Mouse (Mus musculus): ENCODE data around the gene Rfwd3.
A peak's percentile ranks its signal among the peaks of the same experiment; 100 is the strongest.
"Not testable (repeated sequence)": the region's sequence is repeated elsewhere in the genome, so short reads cannot be mapped to it uniquely, and the experiment has no call there.

The Rfwd3 gene

DNA sequence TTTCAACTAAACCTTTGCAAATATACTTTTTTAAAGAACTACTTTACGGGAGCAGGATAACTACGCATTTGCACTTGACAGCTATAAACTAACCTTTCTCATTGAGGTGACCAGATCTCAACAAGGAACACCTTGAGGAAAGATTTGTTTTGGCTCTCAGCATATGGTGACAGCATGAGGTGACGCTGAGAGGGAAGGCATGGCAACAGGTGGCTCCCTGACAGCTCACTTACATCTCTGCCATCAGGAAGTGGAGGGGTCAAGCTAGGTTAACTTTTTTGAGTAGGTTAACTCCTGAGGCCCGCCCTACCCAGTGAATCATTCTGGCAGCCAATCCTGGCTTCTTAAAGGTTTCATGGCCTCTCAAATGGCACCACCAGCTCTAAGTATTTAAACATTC is 14.4 kb downstream of the Rfwd3 start:
- DNase-seq, result no peak

DNA sequence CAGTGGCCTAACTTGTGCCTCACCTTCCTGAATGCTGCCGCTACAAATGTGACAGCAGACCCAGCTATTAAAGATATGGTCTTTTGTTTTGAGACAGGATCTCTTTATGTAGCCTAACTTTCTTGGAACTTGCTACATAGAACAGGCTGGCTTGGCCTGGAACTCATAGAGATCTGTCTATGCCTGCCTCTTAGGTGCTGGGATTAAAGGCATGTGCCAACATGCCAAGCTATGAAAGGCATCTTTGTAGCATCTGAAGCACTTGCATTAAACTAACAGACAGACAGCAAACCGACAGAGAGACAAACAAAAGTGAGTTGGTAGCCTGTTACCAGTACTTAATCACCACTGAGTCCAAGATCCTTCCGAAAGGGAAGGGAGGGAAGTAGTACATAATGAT is 17.9 kb downstream of the Rfwd3 start:
- DNase-seq, result no peak

DNA sequence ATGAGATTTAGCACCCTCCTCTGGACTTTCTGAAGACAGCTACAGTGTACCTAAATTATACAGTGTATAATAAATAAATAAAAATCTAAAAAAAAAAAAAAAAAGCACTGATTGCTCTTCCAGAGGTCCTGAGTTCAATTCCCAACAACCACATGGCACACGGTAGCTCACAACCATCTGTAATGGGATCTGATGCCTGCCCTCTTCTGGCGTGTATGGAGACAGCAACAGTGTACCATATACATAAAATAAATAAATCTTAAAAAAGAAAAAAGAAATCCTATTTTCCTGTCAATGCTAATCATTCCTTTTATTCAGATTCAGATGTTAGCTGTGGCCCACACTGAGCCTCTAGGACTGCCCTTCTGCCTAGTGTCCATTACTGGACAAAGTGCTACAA is 31.7 kb downstream of the Rfwd3 start:
- DNase-seq, result no peak

DNA sequence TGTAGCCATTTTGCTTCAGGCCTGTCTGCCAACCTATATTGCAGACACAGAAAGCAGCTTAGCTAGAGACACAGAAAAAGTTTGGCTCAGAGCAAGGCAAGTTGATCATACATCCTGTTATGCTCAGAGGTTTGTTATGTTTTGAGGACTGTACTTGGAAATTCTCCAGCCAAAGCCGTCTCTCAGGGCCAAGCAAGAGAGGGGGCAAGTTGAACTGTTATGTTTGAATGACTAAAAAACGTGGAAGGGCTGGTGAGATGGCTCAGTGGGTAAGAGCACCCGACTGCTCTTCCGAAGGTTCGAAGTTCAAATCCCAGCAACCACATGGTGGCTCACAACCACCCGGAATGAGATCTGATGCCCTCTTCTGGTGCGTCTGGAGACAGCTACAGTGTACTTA is 33.9 kb downstream of the Rfwd3 start:
- not testable (repeated sequence) for DNase-seq

DNA sequence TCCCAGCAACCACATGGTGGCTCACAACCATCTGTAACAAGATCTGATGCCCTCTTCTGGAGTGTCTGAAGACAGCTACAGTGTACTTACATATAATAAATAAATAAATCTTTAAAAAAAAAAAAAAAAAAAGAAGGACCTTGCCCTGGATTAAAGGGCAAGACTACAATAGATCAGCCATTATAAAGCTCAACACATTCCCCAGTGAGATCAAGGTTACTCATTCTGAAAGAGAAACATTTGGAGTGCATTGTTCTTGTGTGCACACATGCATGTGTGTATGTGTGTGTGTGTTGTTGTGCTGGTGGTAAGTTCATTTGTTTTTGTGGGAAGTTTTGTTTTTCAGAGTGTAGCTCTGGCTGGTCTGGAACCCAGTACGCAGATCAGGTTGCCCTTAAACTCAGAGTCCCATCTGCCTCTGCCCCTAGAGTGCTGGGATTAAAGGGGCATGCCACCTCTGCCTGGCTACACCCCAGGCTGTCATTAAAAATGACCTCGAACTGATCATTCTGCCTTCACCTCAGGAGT is 35.3 kb downstream of the Rfwd3 start:
- no peak for DNase-seq

DNA sequence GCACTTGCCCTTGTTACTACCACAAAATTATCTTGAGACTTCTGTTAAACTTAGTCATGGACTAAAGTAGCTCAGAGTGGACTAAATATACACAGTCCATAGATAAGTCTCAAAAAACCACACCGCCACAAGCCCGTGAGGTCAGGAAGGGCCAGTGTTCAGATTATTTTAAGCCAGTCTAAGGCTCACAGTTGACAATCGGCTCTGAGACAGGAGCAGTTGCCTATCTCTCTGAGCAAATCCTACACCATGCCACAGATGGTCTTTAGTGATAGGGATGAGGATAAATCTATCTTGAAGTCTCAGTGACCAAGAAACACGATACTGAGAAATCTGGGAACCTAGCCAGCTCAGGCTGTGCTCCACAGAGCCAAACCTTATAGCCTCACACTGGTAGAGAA is 38.0 kb downstream of the Rfwd3 start:
- peak; percentile 90 for DNase-seq

DNA sequence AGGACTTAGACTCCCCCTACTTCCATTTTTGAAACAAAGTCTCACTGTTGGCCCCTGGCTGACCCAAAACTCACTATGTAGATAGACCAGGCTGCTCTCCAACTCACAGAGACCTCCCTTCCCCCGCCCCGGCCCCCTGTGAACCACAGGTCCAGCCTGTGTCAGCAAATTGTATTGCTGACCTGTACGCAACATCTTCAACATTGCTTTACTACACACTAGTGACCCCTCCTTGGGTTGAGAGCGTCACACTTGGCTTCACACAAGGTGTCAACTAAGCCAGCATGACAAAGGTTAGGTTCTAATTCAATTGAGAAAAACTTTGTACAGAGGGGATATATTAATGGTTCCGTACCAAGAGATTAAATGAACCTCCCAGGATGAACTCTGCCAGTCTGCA is 39.8 kb downstream of the Rfwd3 start:
- no peak for DNase-seq

DNA sequence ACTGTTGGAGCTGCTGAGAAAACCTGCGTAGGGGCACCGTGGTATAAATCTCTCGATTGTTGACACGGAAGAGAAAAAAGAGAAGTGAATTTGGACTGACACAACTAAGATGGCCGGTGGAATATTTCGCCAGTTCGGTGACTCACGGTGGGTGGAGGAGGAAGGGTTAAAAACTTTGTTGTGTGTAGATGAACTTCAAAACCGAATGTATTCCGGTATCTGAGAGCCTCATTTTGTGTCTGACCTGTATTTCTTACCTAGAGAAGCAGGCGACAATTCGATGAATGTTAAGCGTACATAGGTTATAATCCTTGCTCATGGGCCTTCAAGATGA is 40.6 kb downstream of the Rfwd3 start:
- no peak for DNase-seq

DNA sequence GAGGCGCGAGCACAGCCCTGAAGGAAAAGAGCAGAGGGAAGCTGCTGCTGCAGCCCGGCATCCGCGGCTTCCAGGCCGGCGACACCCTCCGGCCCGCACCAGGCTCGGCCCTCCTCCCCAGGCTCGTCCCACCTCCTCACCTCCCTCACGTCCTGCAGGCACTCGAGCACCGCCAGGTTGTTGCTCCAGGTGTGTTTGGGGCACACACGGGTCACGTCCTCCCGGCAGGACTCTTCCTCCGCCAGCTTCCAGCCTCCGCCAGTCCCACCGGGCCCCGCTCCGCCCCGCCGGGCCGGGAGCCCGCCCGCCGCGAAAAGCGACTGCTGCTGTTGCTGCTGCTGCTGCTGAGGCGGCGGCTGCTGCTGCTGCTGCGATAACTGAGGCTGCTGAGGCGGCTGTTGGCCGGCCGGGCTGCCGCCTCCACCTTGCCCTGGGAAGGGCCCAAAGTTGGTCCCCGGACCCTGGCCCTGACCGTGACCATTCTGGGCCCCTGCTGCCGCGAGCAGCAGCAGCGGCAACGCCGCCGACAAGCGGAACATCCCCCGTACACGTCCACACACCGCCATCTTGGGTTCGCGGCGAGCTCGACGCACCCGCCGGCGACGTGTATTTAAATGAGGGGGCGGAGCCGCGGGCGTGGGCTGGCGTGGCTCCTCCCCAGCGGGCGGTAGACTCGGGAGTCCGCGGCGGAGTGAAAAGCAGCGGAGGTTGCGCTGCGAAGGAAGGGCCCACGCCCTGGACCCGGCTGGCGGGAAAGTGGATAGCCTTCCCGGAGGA is 41.2 kb downstream of the Rfwd3 start, which contains the start of gene Glg1:
Gene Glg1 (minus strand): TSS at position 586 of the 777 bp plus-strand sequence.
- DNase-seq, result peak; percentile 99

DNA sequence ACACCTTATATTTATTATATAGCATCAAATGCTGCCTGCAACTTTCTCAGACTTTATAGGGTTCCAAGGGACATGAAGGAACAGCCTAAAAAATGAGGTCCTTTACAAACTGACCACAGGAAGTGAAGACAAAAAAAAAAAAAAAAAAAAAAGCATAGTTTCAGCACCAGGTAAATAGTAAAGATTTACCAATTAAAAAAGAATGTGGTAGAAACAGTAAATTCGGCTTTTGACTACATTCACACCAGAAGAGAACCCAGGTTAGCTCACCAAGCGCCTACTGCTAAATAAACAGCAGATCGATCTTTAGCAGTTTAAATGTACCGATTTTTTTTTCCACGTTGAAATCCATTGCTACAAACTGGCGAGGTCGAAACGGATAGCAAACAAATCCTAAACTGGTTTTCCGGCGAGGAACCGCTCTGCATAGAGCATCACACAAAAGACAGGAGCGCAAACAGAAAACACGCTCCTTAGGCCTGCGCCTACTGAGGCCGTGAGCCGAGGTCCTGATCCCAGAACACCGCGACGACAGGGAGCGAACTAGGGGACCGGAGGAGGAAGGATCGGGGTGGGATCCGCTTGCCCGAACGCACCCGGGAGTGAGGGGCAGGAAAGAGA is 41.9 kb downstream of the Rfwd3 start:
- no peak for DNase-seq

DNA sequence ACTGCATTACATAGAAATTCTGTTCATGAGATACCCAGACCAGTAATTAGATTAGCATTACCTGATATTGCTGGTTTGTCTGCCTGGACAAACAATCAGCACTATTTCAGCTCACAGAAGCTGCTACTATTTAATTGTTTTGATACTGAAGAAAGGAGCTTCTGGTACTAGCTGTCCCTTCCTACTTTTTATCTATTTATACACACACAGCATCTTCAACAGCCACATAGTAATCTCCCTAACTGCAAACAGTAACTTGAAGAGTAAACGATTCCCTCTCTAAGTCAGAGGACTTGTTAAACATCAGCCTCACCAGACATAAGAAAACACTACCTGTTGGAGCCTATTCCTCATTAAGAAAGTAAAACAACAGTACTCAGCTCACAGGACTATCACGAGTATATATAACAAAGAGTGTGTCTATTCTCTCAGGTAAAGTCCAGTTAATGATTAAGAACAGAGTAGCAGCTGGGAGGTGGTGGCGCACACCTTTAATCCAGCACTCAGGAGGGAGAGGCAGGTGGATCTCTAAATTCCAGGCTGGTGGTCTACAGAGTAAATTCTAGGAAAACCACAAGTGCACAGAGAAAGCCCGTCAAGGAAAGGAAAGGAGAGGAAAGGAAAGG is 47.4 kb downstream of the Rfwd3 start:
- DNase-seq, result no peak

DNA sequence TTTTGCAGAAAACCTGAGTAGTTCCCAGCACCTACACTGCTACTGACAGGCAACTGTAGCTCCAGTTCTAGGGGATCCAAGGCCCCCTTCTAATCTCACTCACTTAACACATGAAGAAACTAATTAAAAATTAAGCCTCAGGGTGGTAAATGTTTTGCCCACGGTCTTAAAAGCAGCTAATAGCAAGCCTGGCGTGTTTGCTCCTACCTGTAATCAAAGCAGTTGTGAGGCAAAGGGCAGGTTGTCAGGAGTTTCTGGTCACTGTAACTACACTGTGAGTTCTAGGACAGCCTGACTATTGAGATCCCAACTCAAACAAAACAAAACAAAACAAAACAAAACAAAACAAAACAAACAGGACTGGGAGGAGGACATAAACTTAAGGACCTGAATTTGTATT is 49.9 kb downstream of the Rfwd3 start:
- DNase-seq, result no peak

DNA sequence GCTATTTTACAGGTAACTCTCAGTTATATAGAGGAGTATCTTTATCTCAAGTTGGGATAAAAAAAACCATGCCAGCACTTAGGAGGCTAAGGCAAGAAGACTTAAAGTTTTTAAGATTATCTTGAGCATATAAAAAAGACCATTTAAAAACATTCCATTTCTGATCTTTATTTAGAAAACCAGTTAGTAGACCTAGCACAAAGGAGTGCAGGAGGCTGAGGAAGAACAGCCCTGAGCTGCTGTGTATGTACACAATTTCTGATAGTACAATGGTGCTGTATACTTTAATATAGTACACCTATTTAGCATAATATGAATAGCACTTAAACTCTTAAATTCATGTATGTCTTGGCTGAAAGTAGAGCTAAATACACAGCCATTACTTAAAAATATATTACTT is 51.9 kb downstream of the Rfwd3 start:
- DNase-seq, result no peak

DNA sequence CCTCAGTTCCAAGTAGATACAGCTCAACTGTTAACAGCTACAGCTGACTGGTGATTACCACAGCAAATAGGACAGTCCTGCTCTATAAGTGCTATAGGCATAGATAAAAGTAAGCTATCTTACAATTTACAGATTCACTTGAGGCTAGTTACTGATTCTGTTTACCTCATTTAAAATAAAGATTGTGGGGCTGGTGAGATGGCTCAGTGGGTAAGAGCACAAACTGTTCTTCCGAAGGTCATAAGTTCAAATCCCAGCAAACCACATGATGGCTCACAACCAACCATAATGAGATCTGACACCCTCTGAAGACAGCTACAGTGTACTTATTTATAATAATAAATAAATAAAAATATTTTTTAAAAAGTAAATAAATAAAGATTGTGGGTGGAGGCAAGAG is 53.2 kb downstream of the Rfwd3 start:
- not testable (repeated sequence) for DNase-seq

DNA sequence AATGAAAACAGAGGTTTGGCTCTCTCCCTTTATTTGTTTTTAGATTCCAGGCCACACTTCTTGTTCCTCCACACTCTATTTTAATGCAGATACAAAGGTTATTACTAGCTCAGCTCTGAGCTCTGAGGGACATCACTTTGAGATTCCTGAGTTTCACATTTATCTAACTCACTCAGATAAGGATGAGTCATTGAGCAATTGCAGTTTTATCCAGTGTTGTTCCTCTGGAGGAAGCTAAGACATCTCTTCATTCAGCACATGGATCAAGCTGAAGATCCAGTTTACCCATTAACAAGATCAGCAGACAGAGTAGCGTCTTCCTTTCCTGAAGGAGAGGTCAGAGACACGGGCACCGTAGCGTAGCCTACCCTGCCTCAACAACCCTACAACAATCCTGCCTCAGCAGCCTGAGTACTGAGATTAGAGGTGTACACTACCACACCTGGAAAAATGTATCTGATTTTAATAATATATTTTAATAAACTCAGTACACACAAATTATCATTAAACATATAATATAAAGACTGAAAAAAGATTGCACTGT is 53.7 kb downstream of the Rfwd3 start:
- DNase-seq, result no peak

DNA sequence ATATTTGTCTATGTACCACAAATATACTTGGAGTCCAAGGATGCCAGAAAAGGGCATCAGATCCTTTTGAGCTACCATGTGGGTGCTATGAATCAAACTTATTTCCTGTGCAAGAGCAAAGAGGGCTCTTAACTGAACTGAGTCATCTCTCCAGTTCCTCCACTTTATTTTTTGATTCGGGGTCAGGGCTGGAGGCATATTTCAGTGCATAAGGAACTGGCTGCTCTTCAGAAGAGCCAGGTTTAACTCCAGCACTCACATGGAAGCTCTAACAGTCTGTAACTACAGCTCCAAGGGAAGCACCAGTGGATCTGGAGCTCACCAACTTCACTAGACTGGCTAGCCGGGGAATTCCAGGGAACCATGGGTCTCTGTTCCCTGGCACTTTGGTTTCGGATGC is 62.7 kb downstream of the Rfwd3 start:
- DNase-seq, result peak; percentile 44

DNA sequence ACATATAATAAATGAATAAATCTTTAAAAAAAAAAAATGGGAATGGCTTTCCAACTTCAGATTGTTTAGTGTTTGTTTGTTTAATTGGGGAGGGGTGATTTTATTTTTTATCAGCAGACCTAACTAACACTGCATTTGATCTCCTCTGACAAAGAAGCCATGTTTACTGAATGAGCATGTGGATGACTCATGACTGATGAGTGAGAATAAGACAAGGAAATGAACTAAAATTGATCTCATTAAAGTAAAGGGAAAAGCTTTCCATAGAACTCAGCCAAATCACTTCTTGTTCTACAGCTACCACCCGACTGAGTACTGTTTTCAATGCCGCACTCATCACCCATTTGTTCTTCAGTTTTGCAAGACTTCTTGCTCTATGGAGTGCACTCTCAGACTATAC is 66.3 kb downstream of the Rfwd3 start:
- DNase-seq, result no peak

DNA sequence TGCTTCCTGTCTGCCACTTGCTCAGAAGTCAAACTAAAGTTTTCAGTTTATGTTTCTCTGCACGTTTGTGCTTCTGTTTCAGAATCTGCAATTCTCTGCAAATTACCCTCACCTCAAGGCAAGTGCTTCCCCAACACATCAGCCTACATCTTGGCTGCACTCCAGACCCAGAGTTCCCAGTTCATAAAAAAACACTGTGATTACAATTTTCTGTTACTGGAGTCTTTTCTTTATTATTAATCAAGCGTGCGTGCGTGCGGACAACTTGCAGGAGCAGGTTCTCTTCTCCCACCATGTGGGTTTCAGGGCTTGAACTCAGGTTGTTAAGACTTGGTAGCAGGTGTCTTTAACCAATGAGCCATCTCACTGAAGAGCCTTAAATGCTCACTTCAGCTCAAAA is 75.9 kb downstream of the Rfwd3 start:
- peak; percentile 69 for DNase-seq
